Mouse (Mus musculus) heart, embryonic 16.5 days (tissue): ENCODE measurements around the gene Ereg. TPM values are rescaled to one million over a fixed set of nuclear protein-coding genes. Genes with fewer than 3 reads are reported as not detected.
A peak's percentile ranks its signal among the peaks of the same experiment; 100 is the strongest.

ENCODE experiments used
- ATAC-seq: fragments of 200-750 bp; cut with Nextera tagmentation; replicated peaks from 2 replicates; pipeline ENCODE4 v1.8.0; 2017; ENCODE audit warnings: moderate number of reproducible peaks; ENCODE audit not compliant: insufficient read depth, low FRiP score; ENCODE audit errors: extremely low read depth
- H3K27ac ChIP-seq: fragments of 300-500 bp; sonication (generic); 2 replicates; pipeline ENCODE4 v1.5.1; 2014; ENCODE audit warnings: mild to moderate bottlenecking, low read length, control low read depth, moderate library complexity
- H3K27me3 ChIP-seq: fragments of 300-500 bp; sonication (generic); 2 replicates; pipeline ENCODE4 v1.6.1; 2014; ENCODE audit warnings: low read length, mixed read lengths; ENCODE audit not compliant: control insufficient read depth, insufficient read depth
- H3K36me3 ChIP-seq: fragments of 300-500 bp; sonication (generic); 2 replicates; pipeline ENCODE4 v1.6.1; 2014; ENCODE audit not compliant: control insufficient read depth, insufficient read depth
- H3K4me1 ChIP-seq: fragments of 300-500 bp; sonication (generic); 2 replicates; pipeline ENCODE4 v1.6.1; 2014; ENCODE audit warnings: low read length, mixed read lengths; ENCODE audit not compliant: control insufficient read depth, insufficient read depth
- H3K4me2 ChIP-seq: fragments of 300-500 bp; sonication (generic); 2 replicates; pipeline ENCODE4 v1.6.1; 2014; ENCODE audit warnings: low read depth, mild to moderate bottlenecking, control low read depth, low read length
- H3K4me3 ChIP-seq: fragments of 300-500 bp; sonication (generic); 2 replicates; pipeline ENCODE4 v1.5.1; 2014; ENCODE audit warnings: mild to moderate bottlenecking, control low read depth, low read length
- H3K9ac ChIP-seq: fragments of 300-500 bp; sonication (generic); 2 replicates; pipeline ENCODE4 v1.6.1; 2014; ENCODE audit warnings: low read length, control low read depth
- H3K9me3 ChIP-seq: fragments of 300-500 bp; sonication (generic); replicated peaks from 2 replicates; pipeline ENCODE4 v1.6.1; 2016; ENCODE audit warnings: low read length; ENCODE audit not compliant: control insufficient read depth
- WGBS: fragments of 180-500 bp; shearing (Covaris S2); extraction: QIAGEN DNeasy Blood & Tissue Kit; methylation state at CpG from one replicate; pipeline ENCODE4 v1.1.7; 2014; 5-methylcytosine and 5-hydroxymethylcytosine counted together
- polyA plus RNA-seq: library from polyadenylated mRNA; unstranded; fragments of >200 nt; fragmentation: Nextera tagmentation; extraction: Ambion mirVana; gene quantifications from 2 replicates; pipeline ENCODE4 v1.2.1, GENCODE M21; 2015

The Ereg gene
- polyA plus RNA-seq, 1 experiment from 2014 or later, result 0.04 TPM

DNA sequence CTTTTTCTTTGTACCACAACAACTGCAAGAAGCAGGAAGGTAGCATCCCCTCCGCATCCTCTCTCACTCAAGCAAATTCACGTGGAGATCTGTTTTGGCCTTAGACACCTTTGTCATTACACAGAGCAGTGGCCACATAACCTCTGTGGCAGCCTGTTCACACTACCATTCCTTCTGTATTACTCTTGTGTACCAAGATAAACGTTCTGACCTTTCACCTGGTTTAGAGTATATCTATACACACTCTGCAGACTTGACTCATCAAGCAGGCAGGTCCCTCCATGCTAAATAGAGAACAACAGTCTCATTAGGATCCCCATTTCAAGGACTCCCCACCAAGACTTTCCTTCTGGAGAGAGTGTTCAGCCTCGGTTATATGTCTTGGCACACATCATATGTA is 49.0 kb downstream of the Ereg start:
- Histone ChIP-seq H3K9ac (no peak overlapping the region), H3K36me3 (no peaks in the 10 kb centered on the region), H3K9me3 (no peaks in the 10 kb centered on the region), H3K4me2 (no peak overlapping the region), H3K27me3 (no peaks in the 10 kb centered on the region), H3K4me3 (no peak overlapping the region), H3K27ac (no peak overlapping the region), H3K4me1 (peaks cover 3% of the 10 kb centered on the region; the same call in 1 of the 2 replicates)
- ATAC-seq, result no peak
- WGBS, result 64% methylated on average over 4 of the region's 4 CpGs

DNA sequence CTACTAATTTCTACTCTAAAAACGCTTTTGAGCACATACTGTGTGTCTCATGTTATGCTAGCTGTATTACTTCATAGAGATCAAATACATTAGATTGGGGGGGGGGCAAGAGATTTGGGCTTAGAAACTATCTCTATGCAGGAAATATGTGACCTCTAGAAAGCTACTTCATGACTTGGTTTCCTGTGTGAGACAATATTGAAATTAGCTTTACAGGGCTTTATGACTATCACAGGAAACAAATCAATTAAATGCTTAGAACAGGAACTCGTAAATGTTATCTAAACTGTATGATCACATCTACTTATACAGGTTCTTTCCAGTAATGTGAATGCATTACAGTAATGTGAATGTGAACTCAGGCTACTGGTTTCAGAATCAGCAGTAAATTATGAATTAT is 49.7 kb downstream of the Ereg start:
- H3K36me3 ChIP-seq, result no peaks in the 10 kb centered on the region

DNA sequence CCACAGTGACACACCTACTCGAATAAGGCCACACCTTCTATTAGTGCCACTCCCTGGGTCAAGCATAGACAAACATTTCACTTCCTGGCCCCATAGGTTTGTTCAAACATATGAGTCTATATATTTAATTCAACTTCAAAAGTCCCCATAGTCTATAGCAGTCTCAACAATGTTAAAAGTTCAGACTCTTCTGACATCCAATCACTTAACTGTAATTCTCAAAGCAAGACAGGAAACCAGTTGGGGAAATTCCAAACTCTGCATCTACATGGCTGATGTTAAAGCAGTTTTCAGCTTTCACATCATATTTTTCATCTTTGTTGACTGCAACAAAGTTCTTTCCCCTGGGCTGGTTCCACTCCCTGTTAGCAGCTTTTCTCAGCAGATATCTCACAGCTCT is 52.2 kb downstream of the Ereg start:
- H3K4me1 ChIP-seq, result no peaks in the 10 kb centered on the region
- no peak overlapping the region for H3K27ac ChIP-seq
- no peaks in the 10 kb centered on the region for H3K36me3 ChIP-seq
- H3K4me3 ChIP-seq, result no peak overlapping the region
- H3K9me3 ChIP-seq, result no peaks in the 10 kb centered on the region
- no peak overlapping the region for H3K9ac ChIP-seq
- no peaks in the 10 kb centered on the region for H3K27me3 ChIP-seq
- 68% methylated on average over 1 of the region's 1 CpGs for WGBS
- ATAC-seq, result no peak
- H3K4me2 ChIP-seq, result no peak overlapping the region

More for the DNA sequence above, 49.7 kb downstream of the Ereg start:
- Histone ChIP-seq H3K9me3 (no peaks in the 10 kb centered on the region), H3K27ac (no peak overlapping the region), H3K9ac (no peak overlapping the region), H3K27me3 (no peaks in the 10 kb centered on the region), H3K4me2 (no peak overlapping the region), H3K4me1 (peaks cover 3% of the 10 kb centered on the region; the same call in 1 of the 2 replicates), H3K4me3 (no peak overlapping the region)
- no peak for ATAC-seq
- WGBS, result 63% methylated on average over 2 of the region's 2 CpGs

DNA sequence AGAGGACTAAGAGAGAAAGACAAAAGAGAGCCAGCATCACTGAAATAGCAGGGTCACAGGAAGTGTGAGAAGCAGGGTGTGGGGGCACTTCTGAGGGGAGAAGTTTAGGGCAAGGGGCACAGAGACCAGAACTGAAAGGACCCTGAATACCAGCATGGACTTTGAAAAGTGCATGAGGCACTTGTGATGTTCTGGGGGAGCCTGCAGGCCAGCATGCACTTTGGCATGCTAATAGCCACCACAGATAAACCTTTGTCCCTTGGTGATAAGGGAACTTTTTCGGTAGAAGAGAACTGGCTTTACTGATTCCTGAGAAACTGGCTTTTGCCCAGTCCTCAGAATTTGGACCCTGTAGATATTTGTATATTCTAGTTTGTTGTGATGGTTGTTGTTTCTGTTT is 60.5 kb downstream of the Ereg start:
- H3K4me2 ChIP-seq, result no peak overlapping the region
- H3K9me3 ChIP-seq, result no peaks in the 10 kb centered on the region
- 24% methylated on average over 1 of the region's 1 CpGs for WGBS
- H3K4me1 ChIP-seq, result peaks cover 6% of the 10 kb centered on the region
- no peaks in the 10 kb centered on the region for H3K36me3 ChIP-seq
- ATAC-seq, result no peak
- no peak overlapping the region for H3K9ac ChIP-seq
- no peak overlapping the region for H3K27ac ChIP-seq
- no peak overlapping the region for H3K4me3 ChIP-seq
- peaks cover 3% of the 10 kb centered on the region; the same call in 1 of the 2 replicates for H3K27me3 ChIP-seq

DNA sequence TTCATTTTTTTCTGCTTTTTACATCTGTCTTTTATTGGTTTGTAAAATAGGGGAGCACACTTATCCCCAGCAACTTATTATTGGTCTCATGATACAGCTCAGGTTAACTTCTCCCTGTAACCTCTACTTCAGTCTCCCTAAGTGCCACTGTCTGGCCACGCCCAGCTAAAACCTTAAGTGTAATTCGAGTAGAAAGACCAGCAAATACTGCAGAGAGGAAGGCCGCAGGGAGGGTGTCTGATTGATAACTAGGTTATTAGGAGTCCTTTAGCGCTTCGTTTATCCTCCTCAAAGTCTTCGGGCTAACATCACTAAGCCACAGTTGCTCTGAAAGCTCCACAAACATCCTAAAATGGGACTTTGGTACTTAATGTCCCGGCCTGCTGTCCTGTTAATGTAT is 64.5 kb downstream of the Ereg start:
- Histone ChIP-seq H3K4me1 (peaks cover 6% of the 10 kb centered on the region), H3K4me3 (peak overlapping the region; percentile 68), H3K4me2 (peak overlapping the region; percentile 87), H3K9ac (peak overlapping the region; percentile 71), H3K9me3 (no peaks in the 10 kb centered on the region), H3K27ac (no peak overlapping the region), H3K36me3 (no peaks in the 10 kb centered on the region), H3K27me3 (peaks cover 15% of the 10 kb centered on the region)
- WGBS, result 3% methylated on average over 7 of the region's 7 CpGs
- ATAC-seq, result no peak

DNA sequence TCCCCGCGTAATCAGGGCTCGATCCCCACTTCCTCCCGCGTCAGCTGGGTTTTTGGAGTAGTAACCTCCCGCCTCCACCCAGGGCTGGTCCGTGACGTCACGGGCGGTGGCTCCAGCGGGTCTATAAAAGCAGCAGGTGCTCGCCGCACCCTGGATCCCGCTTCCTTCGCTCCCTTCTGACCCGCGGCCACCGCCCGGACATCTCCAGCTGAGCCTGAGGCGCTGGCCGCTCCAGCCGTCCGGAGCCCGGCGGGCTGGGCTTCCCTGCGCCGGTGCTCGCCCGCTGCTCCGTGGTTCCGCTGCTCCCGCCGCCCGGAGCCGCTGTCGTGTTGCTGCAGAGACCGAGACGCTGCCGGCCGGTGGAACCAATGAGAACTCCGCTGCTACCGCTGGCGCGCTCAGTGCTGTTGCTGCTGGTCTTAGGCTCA is 65.0 kb downstream of the Ereg start, which contains the start of gene Areg:
TSS of gene Areg (plus strand) at position 154 of the 428 bp plus-strand sequence.
- Histone ChIP-seq H3K4me2 (peak within 1 kb of the TSS; percentile 87), H3K27me3 (peaks cover 15% of the 10 kb centered on the region), H3K4me1 (peaks cover 6% of the 10 kb centered on the region), H3K27ac (no peak within 1 kb of the TSS), H3K9ac (peak within 1 kb of the TSS; percentile 71), H3K36me3 (no peaks in the 10 kb centered on the region), H3K9me3 (no peaks in the 10 kb centered on the region), H3K4me3 (peak within 1 kb of the TSS; percentile 68)
- under 1% methylated on average over 44 of the region's 44 CpGs for WGBS
- ATAC-seq, result peak; percentile 52; the same call in 1 of the 2 replicates

DNA sequence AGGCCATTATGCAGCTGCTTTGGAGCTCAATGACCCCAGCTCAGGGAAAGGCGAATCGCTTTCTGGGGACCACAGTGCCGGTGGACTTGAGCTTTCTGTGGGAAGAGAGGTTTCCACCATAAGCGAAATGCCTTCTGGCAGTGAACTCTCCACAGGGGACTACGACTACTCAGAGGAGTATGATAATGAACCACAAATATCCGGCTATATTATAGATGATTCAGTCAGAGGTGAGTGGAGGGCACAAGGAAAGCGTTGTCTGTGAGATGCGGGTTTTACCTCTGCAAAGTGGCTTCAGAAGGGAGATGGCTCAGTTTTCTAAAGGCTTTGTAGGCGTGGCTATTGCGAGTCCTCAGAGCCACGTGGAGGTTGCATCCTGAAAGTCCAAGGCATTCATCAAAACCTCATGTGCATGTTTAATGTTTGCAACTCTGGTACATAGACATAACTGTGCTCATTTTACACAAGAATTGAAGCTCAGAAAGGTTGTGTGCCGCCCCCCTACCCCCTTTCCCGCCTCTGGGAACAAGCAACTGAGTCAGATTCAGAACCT is 66.5 kb downstream of the Ereg start:
- 61% methylated on average over 13 of the region's 13 CpGs for WGBS
- H3K4me1 ChIP-seq, result peaks cover 6% of the 10 kb centered on the region
- no peak for ATAC-seq
- no peaks in the 10 kb centered on the region for H3K36me3 ChIP-seq
- no peak overlapping the region for H3K4me3 ChIP-seq
- H3K27me3 ChIP-seq, result peaks cover 15% of the 10 kb centered on the region
- H3K27ac ChIP-seq, result no peak overlapping the region
- no peak overlapping the region for H3K4me2 ChIP-seq
- no peak overlapping the region for H3K9ac ChIP-seq
- H3K9me3 ChIP-seq, result no peaks in the 10 kb centered on the region

Other genes starting within 250 kb of the Ereg start
- gene Cxcl1, start 183.4 kb upstream of the Ereg start, polyA plus RNA-seq, result 0.85 and 0.92 TPM in 2 replicates
- not detected in 2 replicates for gene Cxcl2, start 170.8 kb upstream of the Ereg start, polyA plus RNA-seq
- gene Mthfd2l, start 143.5 kb upstream of the Ereg start, polyA plus RNA-seq, result 24.2 and 25.2 TPM in 2 replicates
- gene Epgn, start 47.2 kb upstream of the Ereg start, polyA plus RNA-seq, result 0.19 and 0.24 TPM in 2 replicates
- gene Areg, start 65.0 kb downstream of the Ereg start, polyA plus RNA-seq, result 0.30 and 1.3 TPM in 2 replicates